Mouse (Mus musculus) small intestine, adult 2 months (tissue): Measurements from ENCODE around the gene Myh9. TPM values are rescaled to one million over a fixed set of nuclear protein-coding genes. Genes with fewer than 3 reads are reported as not detected.
"Not testable (repeated sequence)": the region's sequence is repeated elsewhere in the genome, so short reads cannot be mapped to it uniquely, and the experiment has no call there.

Experiments used
- H3K27ac ChIP-seq: fragments of 200-500 bp; 2 replicates; pipeline ENCODE4 v1.5.1; 2012; ENCODE audit warnings: low read depth, low read length, control low read depth, inconsistent platforms; ENCODE audit not compliant: insufficient read depth
- H3K27me3 ChIP-seq: fragments of 200-500 bp; 2 replicates; pipeline ENCODE4 v1.6.1; 2012; ENCODE audit warnings: mild to moderate bottlenecking, moderate library complexity, low read length, inconsistent platforms; ENCODE audit not compliant: control insufficient read depth, insufficient read depth
- H3K36me3 ChIP-seq: fragments of 200-500 bp; 2 replicates; pipeline ENCODE4 v1.6.1; 2012; ENCODE audit warnings: mild to moderate bottlenecking, low read length, control low read depth, inconsistent platforms; ENCODE audit not compliant: control insufficient read depth, insufficient read depth
- H3K4me1 ChIP-seq: fragments of 200-500 bp; 2 replicates; pipeline ENCODE4 v1.6.1; 2012; ENCODE audit warnings: low read length, inconsistent platforms, mixed read lengths; ENCODE audit not compliant: control insufficient read depth, insufficient read depth, insufficient read length
- H3K4me3 ChIP-seq: fragments of 200-500 bp; 2 replicates; pipeline ENCODE4 v1.5.1; 2012; ENCODE audit warnings: low read depth, mild to moderate bottlenecking, control low read depth, inconsistent platforms, low read length, moderate library complexity
- CTCF ChIP-seq: fragments of 200-500 bp; IDR thresholded peaks from 2 replicates; pipeline ENCODE4 v1.5.1; 2012; ENCODE audit warnings: low read depth, mild to moderate bottlenecking, control low read depth, inconsistent platforms, low read length, moderate library complexity, mixed read lengths; ENCODE audit not compliant: insufficient replicate concordance, insufficient read length; ENCODE audit errors: extremely low read depth
- POLR2A ChIP-seq: fragments of 200-500 bp; IDR thresholded peaks from 2 replicates; pipeline ENCODE4 v1.6.1; 2012; ENCODE audit warnings: low read depth, mild to moderate bottlenecking, control low read depth, inconsistent platforms, low read length, moderate library complexity
- WGBS: fragments of 180-500 bp; shearing (Covaris S2); methylation state at CpG from one replicate; pipeline ENCODE4 v1.1.7; 2018; 5-methylcytosine and 5-hydroxymethylcytosine counted together
- polyA plus RNA-seq: library from polyadenylated mRNA; depleted of rRNA; stranded (reverse); fragments of >200 nt; gene quantifications from 2 replicates; pipeline ENCODE4 v1.2.3, GENCODE M21; 2012

Gene Myh9
- polyA plus RNA-seq, 1 experiment, result 89.4 TPM

- TF ChIP-seq POLR2A (no peak), CTCF (no peak)
- 89% methylated on average over 16 of the region's 16 CpGs for WGBS
- Histone ChIP-seq H3K36me3 (no peaks in the 10 kb centered on the region), H3K27me3 (no peaks in the 10 kb centered on the region), H3K4me1 (peaks cover 19% of the 10 kb centered on the region; the same call in 1 of the 2 replicates), H3K4me3 (no peak overlapping the region), H3K27ac (peak overlapping the region; percentile 60; the same call in 1 of the 2 replicates)
These were observed 6.6 kb upstream of the Myh9 start for GRCm38 (mm10) chr15:77848415-77849038.

GRCm38 (mm10) chr15:77847826-77848225, 5.9 kb upstream of the Myh9 start:
- H3K4me3 ChIP-seq, result no peak overlapping the region
- no peak overlapping the region for H3K27ac ChIP-seq
- 60% methylated on average over 3 of the region's 3 CpGs for WGBS
- no peaks in the 10 kb centered on the region for H3K36me3 ChIP-seq
- TF ChIP-seq POLR2A (no peak), CTCF (no peak)
- H3K4me1 ChIP-seq, result peaks cover 19% of the 10 kb centered on the region; the same call in 1 of the 2 replicates
- H3K27me3 ChIP-seq, result no peaks in the 10 kb centered on the region

- no peak overlapping the region for H3K4me3 ChIP-seq
- H3K27me3 ChIP-seq, result no peaks in the 10 kb centered on the region
- TF ChIP-seq POLR2A (no peak), CTCF (no peak)
- H3K4me1 ChIP-seq, result peaks cover 21% of the 10 kb centered on the region
- 91% methylated on average over 3 of the region's 3 CpGs for WGBS
- H3K36me3 ChIP-seq, result no peaks in the 10 kb centered on the region
- no peak overlapping the region for H3K27ac ChIP-seq
These were observed 5.1 kb upstream of the Myh9 start for GRCm38 (mm10) chr15:77847108-77847507.

- H3K36me3 ChIP-seq, H3K27ac ChIP-seq: not testable (repeated sequence)
- 82% methylated on average over 11 of the region's 11 CpGs for WGBS
These were observed 4.1 kb upstream of the Myh9 start for GRCm38 (mm10) chr15:77845931-77846595.

GRCm38 (mm10) chr15:77844955-77845635, 3.1 kb upstream of the Myh9 start:
- WGBS, result 79% methylated on average over 16 of the region's 16 CpGs
- Histone ChIP-seq H3K4me3 (no peak overlapping the region), H3K27me3 (no peaks in the 10 kb centered on the region), H3K4me1 (peaks cover 21% of the 10 kb centered on the region), H3K36me3 (no peaks in the 10 kb centered on the region), H3K27ac (no peak overlapping the region)
- no peak for TF ChIP-seq POLR2A
- TF ChIP-seq CTCF, result no peak

More at GRCm38 (mm10) chr15:77845931-77846595, 4.1 kb upstream of the Myh9 start:
- not testable (repeated sequence) for H3K4me3 ChIP-seq, H3K27me3 ChIP-seq
- H3K4me1 ChIP-seq, result peaks cover 21% of the 10 kb centered on the region

GRCm38 (mm10) chr15:77844048-77844447, 2.1 kb upstream of the Myh9 start:
- Histone ChIP-seq H3K27ac (no peak overlapping the region), H3K27me3 (no peaks in the 10 kb centered on the region), H3K4me3 (no peak overlapping the region), H3K4me1 (peaks cover 12% of the 10 kb centered on the region), H3K36me3 (no peaks in the 10 kb centered on the region)
- 34% methylated on average over 6 of the region's 6 CpGs for WGBS
- TF ChIP-seq CTCF (no peak), POLR2A (no peak)

GRCm38 (mm10) chr15:77843494-77844041, 1.6 kb upstream of the Myh9 start:
- H3K4me3 ChIP-seq, H3K4me1 ChIP-seq, H3K36me3 ChIP-seq, H3K27me3 ChIP-seq: not testable (repeated sequence)
- peak overlapping the region; percentile 27; the same call in 1 of the 2 replicates for H3K27ac ChIP-seq
- WGBS, result 23% methylated on average over 13 of the region's 13 CpGs
